Mouse (Mus musculus) myocyte (in vitro differentiated cells): Measurements from ENCODE around the gene Ubash3b.

Experiments
- MAX ChIP-seq: IDR thresholded peaks from one replicate; pipeline ENCODE4 v1.6.1; 2011; ENCODE audit warnings: low read depth, mild to moderate bottlenecking, control low read depth
- POLR2A ChIP-seq: IDR thresholded peaks from one replicate; pipeline ENCODE4 v1.6.1; 2011; ENCODE audit warnings: low read depth, mild to moderate bottlenecking, control low read depth, moderate library complexity; ENCODE audit not compliant: insufficient read length
- POLR2AphosphoS2 ChIP-seq: IDR thresholded peaks from one replicate; pipeline ENCODE4 v1.6.1; 2011; ENCODE audit warnings: low read depth, control low read depth; ENCODE audit not compliant: insufficient read length
- REST ChIP-seq: IDR thresholded peaks from one replicate; pipeline ENCODE4 v1.6.1; 2011; ENCODE audit warnings: mild to moderate bottlenecking, control low read depth, moderate library complexity; ENCODE audit not compliant: insufficient read depth, insufficient read length

- TF ChIP-seq MAX: no peak
- no peak for TF ChIP-seq POLR2A
- no peak for TF ChIP-seq POLR2AphosphoS2
- TF ChIP-seq REST: no peak
Measured at GRCm38 (mm10) chr9:40982480-40982879, 179.0 kb downstream of the Ubash3b start.
